In the genomic region with DNA sequence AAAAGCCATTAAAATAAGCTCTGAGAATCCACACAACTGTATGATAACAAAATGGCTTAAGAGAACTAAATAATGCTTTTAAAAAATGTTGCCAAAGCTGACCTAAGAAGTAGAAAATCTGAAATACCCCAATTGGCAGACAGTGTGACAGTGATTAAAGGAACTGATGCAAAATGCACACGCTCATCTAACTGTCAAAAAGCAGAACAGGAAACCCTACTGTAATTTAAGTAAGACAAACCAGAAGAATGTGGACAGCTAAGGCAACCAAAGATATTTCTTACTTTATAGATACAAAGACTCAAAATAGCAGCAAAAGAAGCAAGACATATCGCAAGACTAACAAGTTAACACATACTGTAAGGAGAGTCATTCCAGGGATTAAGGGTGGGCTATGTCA, we compare ENCODE assay signal across 18 mouse cellular contexts.
DNase-seq lines count a peak whose midpoint lies in the region; ATAC-seq and TF ChIP-seq lines count a peak whose summit lies in the region.
"Had no signal": no experiment of that assay in that cellular context is flagged by ENCODE, and none has a peak within 500 bp of the region (broad histone marks: within the 10 kb centered on the region; RNA-seq: fewer than 3 reads in every experiment).

No protein-coding gene starts in this region.

- no peak overlapping the region for H3K9ac ChIP-seq in MEL (ENCODE audit: control insufficient read depth, low read depth, low read length, poor library complexity, severe bottlenecking)
- H3K9ac ChIP-seq: embryonic facial prominence, embryonic 12.5 days; heart, embryonic 12.5 days; hindbrain, embryonic 15.5 days had no signal

- H3K27me3 ChIP-seq in MEL (ENCODE audit: control insufficient read depth in 1 of 2, insufficient read depth in 2 of 2, low read length in 2 of 2), result no peaks in the 10 kb centered on the region
- H3K27me3 ChIP-seq: CH12.LX; embryonic facial prominence, embryonic 12.5 days; heart, embryonic 12.5 days; hindbrain, embryonic 15.5 days had no signal

- peak; percentile 57 to 78; a peak in 3 of 4 replicates for ATAC-seq in hematopoietic stem cell, adult 5-6 weeks (replicated peaks in 1 of 2; ENCODE audit: insufficient read depth in 1 of 2, low FRiP score in 2 of 2, low TSS enrichment in 1 of 2, low read depth in 1 of 2, poor library complexity in 2 of 2, severe bottlenecking in 2 of 2)
- 0 out of 2 replicates have a peak, but pooled peaks have one; percentile 36 for ATAC-seq in monocyte, adult 5-6 weeks (replicated peaks; ENCODE audit: insufficient number of reproducible peaks, low FRiP score, low TSS enrichment, poor library complexity, severe bottlenecking)
- ATAC-seq: forebrain, embryonic 16.5 days had no signal

- DNase-seq in heart, adult 11 months, result peak; percentile 16
- DNase-seq in heart, postnatal 4 days, result no peak
- DNase-seq in MEL (ENCODE audit: low read depth, low spot score), result peak; percentile 20
- no peak for DNase-seq in thymus, postnatal 0 days (ENCODE audit: low spot score)
- no peak for DNase-seq in heart, postnatal 10 days
- no peak for DNase-seq in right cerebral cortex, postnatal 10 days (ENCODE audit: low spot score in 2 of 2)
- DNase-seq: adrenal gland, adult 2 months; adrenal gland, postnatal 25 days; cerebellum, adult 2 months; cerebellum, postnatal 10 days; gastrocnemius, postnatal 10 days had no signal

- TF ChIP-seq EP300 in MEL (IDR thresholded peaks at IDR 0.05; ENCODE audit: low read depth in 1 of 2, low read length in 2 of 2), result no peak

- no peak for TF ChIP-seq CTCF in MEL (IDR thresholded peaks at IDR 0.05 in 2 of 3, conservative IDR thresholded peaks at IDR 0.05 in 1 of 3; ENCODE audit: control insufficient read depth in 1 of 3, insufficient read depth in 1 of 3, low read depth in 2 of 3, low read length in 3 of 3, poor library complexity in 1 of 3, severe bottlenecking in 1 of 3)

- H3K79me2 ChIP-seq in MEL (ENCODE audit: control insufficient read depth, insufficient read depth, low read length, poor library complexity), result no peaks in the 10 kb centered on the region

- no peak for TF ChIP-seq RAD21 in MEL (IDR thresholded peaks at IDR 0.05; ENCODE audit: low read depth, low read length)

- no peaks in the 10 kb centered on the region for H3K36me3 ChIP-seq in MEL (ENCODE audit: control insufficient read depth in 1 of 2, insufficient read depth in 2 of 2, low read length in 2 of 2)
- H3K36me3 ChIP-seq: embryonic facial prominence, embryonic 12.5 days had no signal

- H3K4me1 ChIP-seq in MEL (ENCODE audit: control insufficient read depth in 1 of 2, insufficient read depth in 2 of 2, low read length in 2 of 2), result no peaks in the 10 kb centered on the region
- H3K4me1 ChIP-seq: hindbrain, embryonic 15.5 days had no signal

- no peak overlapping the region for H3K27ac ChIP-seq in MEL (ENCODE audit: control insufficient read depth, low read depth, low read length)
- H3K27ac ChIP-seq: embryonic facial prominence, embryonic 12.5 days; hindbrain, embryonic 15.5 days had no signal

- H3K9me3 ChIP-seq in MEL (replicated peaks; ENCODE audit: insufficient read depth, low read length), result no peaks in the 10 kb centered on the region
- H3K9me3 ChIP-seq: embryonic facial prominence, embryonic 12.5 days; heart, embryonic 12.5 days; hindbrain, embryonic 15.5 days had no signal

- TF ChIP-seq POLR2A in MEL (IDR thresholded peaks at IDR 0.05; ENCODE audit: control insufficient read depth in 1 of 2, insufficient read depth in 1 of 2, low read depth in 1 of 2, low read length in 2 of 2, poor library complexity in 1 of 2), result no peak

- no peak overlapping the region for H3K4me3 ChIP-seq in MEL (ENCODE audit: control insufficient read depth in 1 of 2, insufficient read depth in 1 of 2, low read depth in 2 of 2, low read length in 2 of 2)
- H3K4me3 ChIP-seq: embryonic facial prominence, embryonic 12.5 days; heart, embryonic 12.5 days; hindbrain, embryonic 15.5 days had no signal

- intact Hi-C loops in heart, postnatal 10 days (cut with DNase I), result no loop called here

TF ChIP-seq in MEL, 35 proteins besides CTCF, POLR2A, EP300 and RAD21:
- TF ChIP-seq MYB (IDR thresholded peaks at IDR 0.05; ENCODE audit: low read depth, low read length) (no peak), MXI1 (IDR thresholded peaks at IDR 0.05; ENCODE audit: low read depth, low read length) (no peak), POLR2AphosphoS5 (IDR thresholded peaks at IDR 0.05; ENCODE audit: borderline replicate concordance, low read depth, low read length) (no peak), JUND (IDR thresholded peaks at IDR 0.05; ENCODE audit: low read depth, low read length) (no peak), SIN3A (IDR thresholded peaks at IDR 0.05; ENCODE audit: low read length) (no peak), NELFE (IDR thresholded peaks at IDR 0.05; ENCODE audit: low read depth, low read length) (no peak), TAL1 (IDR thresholded peaks at IDR 0.05; ENCODE audit: low read length) (no peak), GABPA (IDR thresholded peaks at IDR 0.05; ENCODE audit: low read depth, low read length) (no peak), ZMIZ1 (IDR thresholded peaks at IDR 0.05; ENCODE audit: low read depth, low read length) (no peak), HCFC1 (IDR thresholded peaks at IDR 0.05; ENCODE audit: low read depth, low read length) (no peak), MAZ (IDR thresholded peaks at IDR 0.05; ENCODE audit: low read depth, low read length) (no peak), GATA1 (IDR thresholded peaks at IDR 0.05; ENCODE audit: low read depth, low read length) (no peak), ZKSCAN1 (IDR thresholded peaks at IDR 0.05; ENCODE audit: low read depth, low read length) (no peak), CHD2 (IDR thresholded peaks at IDR 0.05; ENCODE audit: low read length) (no peak), TCF12 (IDR thresholded peaks at IDR 0.05; ENCODE audit: low read depth, low read length) (no peak), ELF1 (IDR thresholded peaks at IDR 0.05; ENCODE audit: low read depth, low read length) (no peak), ZC3H11A (IDR thresholded peaks at IDR 0.05; ENCODE audit: low read depth, low read length) (no peak), E2F4 (IDR thresholded peaks at IDR 0.05; ENCODE audit: borderline replicate concordance, low read depth, low read length) (no peak), KAT2A (conservative IDR thresholded peaks at IDR 0.05; ENCODE audit: low read depth, low read length) (no peak), RCOR1 (IDR thresholded peaks at IDR 0.05; ENCODE audit: low read depth, low read length) (no peak)

Comparison
In these comparisons a context has a peak if more than half of its experiments do, and no peak if none do; other contexts are left out.
1. DNase-seq: peak in heart, adult 11 months (single experiment) and MEL (single experiment); none in heart, postnatal 4 days (single experiment), thymus, postnatal 0 days (single experiment), heart, postnatal 10 days (0 of 2) and right cerebral cortex, postnatal 10 days (0 of 2).